Mouse (Mus musculus): ENCODE measurements around the gene Fgfr2. TPM values are rescaled to one million over a fixed set of nuclear protein-coding genes. Genes with fewer than 3 reads are reported as not detected.

The Fgfr2 gene
- total RNA-seq, 2 experiments from 2014 or later = not detected

DNA sequence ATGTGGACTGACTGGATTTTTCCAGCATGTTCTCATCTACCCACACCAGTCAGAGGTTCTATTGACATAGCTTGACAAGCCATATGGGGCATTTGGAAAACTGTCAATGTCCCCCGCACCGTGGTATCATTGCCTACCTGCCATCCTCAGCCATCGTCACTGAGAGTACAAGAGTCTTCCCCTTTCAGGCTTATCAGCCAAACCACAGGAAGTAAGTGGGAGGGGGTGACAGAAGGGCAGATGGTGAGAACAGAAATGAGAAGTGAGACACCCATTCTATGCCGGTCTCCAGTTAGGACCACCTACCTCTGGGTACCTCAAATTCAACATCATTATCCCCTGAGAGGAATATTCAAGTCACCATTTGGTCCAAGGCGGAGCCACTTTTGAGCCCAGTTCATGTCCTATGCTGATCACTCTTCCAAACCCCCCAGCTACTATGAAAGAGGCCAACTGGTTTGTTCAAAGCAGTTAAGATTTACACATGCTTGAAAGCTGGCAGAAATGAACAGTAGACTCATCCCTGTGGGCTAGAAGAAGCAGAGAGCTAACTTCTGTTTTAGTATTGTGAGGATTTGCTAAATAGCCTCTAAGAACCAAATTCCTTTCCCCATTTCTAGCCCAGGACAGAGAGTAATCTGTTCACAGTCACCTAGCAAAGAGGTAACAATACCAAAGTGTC, 757.3 kb downstream of the Fgfr2 start:
- peak; percentile 81 for ATAC-seq (replicated peaks; ENCODE audit: poor library complexity)

DNA sequence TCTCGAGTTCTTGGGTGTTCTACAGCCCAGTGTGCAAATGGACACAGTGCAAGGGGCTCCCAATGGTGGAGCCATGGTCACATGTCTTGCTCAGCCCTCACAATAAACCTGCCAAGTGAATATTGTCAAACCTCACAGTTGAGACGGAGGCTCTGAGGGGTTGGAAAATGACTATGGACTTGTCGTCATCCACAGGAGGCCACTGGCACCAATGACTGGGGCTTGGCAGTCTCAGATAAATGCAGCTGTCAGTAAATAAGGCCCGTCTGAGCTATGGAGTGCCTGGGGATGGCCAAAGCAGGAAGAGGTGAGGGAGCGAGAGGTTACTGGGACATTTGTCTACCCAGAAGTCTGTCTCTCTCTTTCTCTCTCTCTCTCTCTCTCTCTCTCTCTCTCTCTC, 758.0 kb downstream of the Fgfr2 start:
- peak; percentile 13; the same call in 1 of the 2 replicates for ATAC-seq (replicated peaks; ENCODE audit: poor library complexity)

DNA sequence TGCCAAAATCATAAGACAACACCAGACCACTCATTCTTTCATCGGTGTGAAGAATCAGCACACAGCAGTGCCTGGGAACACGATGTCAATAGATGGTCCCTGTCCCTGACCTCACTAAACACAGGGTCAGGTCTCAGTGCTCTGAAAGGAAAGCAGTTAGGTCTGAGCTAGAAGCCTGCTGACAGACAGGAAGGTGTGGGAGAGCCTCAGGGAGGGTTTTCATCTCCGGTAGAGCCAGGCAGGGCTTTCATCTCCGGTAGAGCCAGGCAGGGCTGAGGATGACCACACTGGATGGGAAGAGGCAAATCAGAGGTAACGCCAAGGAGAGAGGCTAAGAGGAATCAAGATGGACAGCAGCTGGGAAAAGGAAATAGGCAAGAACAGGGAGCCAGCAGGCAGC, 758.6 kb downstream of the Fgfr2 start:
- no peak for ATAC-seq (replicated peaks; ENCODE audit: poor library complexity)

DNA sequence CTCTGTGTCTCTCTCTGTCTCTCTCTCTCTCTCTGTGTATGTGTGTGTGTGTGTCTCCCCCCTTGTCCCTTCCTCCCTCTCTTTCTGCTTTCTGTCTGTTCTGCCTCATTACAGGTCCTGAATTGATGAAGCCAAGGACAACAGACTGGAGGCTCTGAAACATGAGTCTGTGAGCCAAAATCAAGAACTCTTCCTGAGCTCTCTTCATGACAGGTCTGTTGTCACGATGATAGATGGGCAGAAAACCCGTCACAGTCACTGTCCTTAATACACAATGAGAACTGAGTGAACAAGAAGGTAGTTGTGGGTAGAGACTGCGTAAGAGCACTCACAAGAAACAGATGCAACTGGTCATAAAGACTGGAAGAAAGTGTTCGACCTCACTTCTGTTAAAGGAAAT, 762.8 kb downstream of the Fgfr2 start:
- 0 out of 2 replicates have a peak, but pooled peaks have one; percentile 7 for ATAC-seq (replicated peaks; ENCODE audit: poor library complexity)

DNA sequence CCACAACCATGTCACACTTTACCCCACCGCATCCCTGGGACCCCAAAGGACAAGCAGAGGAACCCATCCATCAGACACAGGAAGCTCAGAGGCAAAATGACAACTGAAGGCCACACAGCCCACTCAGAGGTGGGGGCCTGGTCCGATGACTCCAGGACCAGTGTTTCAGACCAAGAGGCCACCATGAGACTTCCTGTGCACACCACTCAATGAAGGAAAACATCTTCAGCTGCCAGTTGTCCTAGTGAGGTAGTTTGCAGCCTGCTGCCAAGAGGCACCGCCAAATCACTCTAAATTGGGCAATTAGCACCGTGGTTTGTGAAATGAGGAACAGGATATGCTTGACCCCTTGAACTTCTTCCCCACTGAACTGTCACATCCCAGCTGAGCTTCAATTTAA, 764.4 kb downstream of the Fgfr2 start:
- peak; percentile 81 for ATAC-seq (replicated peaks; ENCODE audit: poor library complexity)

DNA sequence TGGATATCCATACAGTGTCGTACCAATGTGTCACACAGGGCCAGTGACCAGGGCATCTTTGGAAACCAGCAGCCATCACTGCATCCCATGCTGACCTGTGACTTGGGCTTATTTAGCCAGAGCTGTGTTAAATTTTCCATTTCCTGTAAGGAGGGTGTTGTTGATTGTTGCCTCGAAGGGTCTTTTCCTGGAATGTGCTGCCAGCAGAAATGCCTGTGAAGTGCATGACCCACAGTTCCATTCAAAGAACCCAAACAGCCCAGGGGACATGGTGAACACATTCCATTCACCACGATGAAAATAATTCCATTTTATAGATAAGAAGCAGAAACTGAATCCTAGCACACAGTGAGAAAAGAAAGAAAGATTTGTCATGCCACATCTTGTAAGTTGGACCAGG, 764.9 kb downstream of the Fgfr2 start:
- ATAC-seq (replicated peaks; ENCODE audit: poor library complexity) = no peak

DNA sequence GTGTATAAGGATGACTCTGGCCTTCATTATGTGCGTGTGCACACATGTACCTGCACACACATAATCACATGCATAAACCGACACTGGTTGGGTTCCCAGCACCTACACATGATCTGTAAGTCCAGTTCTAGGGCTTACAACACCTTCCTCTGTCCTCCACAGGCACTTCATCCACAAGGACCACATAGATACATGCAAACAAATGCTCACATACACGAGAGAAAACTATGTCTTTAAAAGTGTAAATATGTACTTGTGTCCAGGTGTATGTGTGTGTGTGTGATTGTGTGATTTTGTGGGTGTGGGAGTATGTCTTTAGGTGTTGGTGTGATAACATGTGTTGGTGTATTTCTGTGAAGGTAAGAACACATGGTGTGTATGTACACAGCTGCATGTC, 765.3 kb downstream of the Fgfr2 start:
- ATAC-seq (replicated peaks; ENCODE audit: poor library complexity) = no peak

DNA sequence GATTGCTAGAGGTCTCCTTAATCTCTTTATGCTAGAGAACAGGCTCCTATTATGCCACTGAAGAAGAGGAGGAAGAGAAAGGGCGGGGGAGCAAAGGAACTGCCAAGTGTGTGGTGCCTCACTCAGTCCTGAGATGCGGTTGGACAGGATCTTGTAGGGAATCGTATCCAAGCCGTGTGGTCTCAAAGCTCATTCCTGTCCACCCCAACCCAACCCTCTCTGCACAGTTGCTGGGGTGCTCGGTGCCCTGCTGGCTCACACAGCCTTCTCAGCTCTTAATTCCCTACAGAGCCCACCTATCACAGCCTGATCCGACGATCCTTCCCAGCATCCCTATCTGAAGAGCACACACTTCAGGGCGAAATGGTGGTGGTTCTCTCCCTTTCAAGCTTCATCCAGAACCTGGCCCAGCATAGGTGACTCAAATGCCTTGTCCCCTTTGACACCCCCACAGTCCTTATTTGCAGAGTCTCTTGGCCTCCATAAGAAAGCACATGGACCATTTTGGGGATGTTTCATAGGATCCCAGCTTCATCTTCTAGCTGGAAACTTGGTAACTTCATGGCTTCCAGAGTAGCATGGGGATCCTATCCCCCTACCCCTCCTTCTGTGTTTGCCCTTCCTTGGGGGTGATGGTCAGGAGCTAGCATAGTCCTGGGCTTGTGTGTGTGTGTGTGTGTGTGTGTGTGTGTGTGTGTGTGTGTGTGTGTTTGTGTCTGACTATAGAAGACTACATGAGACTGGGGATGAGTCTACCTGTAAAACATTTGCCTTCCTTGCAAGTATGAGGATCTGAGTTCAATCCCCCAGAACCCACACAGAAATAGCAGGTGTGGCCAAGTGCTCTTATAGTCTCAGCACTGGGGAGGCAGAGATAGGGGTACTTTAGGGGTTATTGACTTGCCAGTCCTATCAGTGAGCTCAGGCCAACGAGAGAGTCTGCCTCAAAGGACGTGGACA, 766.0 kb downstream of the Fgfr2 start:
- no peak for ATAC-seq (replicated peaks; ENCODE audit: poor library complexity)

DNA sequence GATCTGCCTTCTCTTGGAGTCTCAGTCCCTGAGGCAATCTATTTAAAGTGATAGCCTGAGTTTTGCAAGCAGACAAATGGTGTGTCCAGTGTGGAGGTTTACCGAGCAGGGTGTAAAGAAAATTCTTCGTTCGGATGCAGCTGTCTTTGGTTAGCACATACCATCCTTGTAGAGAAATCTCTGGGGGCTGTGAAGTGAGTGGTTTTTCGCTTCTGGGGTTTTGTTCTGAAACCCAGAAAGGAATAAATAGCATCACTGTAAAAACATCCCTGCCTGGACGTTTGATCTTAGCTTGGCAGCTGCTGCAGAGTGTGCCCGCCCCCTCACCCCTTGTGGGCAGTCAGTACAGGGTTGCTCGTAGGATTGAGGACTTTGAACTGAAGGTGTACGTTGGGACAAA, 767.0 kb downstream of the Fgfr2 start:
- ATAC-seq (replicated peaks; ENCODE audit: poor library complexity) = no peak

DNA sequence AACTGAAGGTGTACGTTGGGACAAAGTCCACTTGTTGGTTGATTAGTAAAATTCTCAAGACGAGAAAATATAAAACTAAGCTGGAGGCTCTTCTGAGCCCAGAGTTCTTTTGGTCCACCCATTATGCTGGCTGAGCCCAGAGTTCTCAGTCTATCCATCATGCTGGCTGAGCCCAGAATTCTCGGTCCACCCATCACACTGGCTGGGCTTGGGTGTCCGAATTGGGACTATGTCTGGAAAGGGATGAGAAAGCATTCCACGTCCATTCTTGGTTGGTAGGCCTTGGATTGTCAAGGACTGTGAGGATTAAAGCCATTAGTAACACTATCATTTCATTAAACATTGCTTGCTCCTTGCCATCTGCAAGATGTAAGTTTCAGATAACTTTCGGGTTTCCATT, 767.4 kb downstream of the Fgfr2 start:
- ATAC-seq (replicated peaks; ENCODE audit: poor library complexity) = peak; percentile 36

DNA sequence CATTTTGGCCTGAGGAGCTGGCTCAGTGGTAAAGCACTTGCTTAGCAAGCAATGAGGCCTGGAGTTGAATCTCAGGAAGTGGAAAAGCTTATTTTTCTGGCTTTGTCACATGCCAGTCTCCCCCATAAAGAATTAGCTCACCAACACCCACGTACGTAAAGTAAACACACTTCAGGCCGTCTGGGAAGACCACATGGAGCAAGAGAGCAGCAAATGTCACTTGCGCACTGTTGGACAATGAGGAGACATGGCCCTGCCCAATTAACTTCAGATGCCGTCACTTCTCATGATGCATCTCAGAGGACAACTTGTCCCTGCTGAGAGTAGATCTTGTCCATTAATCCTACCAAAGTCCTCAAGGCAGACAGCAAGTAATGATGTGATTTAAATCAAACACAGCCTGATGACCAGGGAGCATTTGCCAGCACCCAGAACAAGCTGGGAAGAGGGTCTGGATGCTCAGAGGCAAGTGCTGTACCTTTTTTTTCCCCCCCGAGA, 774.0 kb downstream of the Fgfr2 start:
- no peak for ATAC-seq (replicated peaks; ENCODE audit: poor library complexity)

DNA sequence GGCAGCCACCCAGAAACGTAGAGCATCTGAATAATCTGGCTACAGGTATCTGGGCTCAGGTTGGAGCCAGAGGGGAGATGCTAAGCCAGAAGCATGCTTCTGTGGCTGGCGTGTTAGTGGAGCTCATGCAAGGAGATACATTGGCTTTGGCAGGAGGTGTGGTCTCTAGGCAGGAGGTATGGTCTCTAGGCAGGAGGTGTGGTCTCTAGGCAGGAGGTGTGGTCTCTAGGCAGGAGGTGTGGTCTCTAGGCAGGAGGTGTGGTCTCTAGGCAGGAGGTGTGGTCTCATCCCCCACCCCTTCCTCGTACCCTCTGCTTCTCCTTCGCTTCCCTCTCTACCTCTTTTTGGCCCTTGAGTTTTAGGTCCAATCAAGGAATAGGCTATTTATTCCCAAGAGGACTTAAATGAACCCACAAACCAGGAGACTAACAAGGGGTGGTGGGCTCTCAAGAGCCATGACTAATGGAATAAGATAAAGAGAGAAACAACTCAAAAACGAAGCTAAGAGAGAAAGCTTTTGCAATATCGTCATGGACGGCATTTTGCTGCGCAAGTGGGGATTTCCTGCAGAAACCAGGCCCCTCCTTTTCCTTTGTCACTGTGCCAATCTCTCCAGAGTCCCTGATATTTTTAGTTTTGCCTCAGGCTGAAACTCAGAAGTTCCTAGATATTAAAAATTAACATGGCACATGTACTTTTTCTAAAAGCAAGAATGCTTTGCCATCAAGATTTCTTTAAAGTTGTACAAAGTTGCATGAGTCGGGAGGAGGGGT, 775.7 kb downstream of the Fgfr2 start:
- ATAC-seq (replicated peaks; ENCODE audit: poor library complexity) = peak; percentile 89

DNA sequence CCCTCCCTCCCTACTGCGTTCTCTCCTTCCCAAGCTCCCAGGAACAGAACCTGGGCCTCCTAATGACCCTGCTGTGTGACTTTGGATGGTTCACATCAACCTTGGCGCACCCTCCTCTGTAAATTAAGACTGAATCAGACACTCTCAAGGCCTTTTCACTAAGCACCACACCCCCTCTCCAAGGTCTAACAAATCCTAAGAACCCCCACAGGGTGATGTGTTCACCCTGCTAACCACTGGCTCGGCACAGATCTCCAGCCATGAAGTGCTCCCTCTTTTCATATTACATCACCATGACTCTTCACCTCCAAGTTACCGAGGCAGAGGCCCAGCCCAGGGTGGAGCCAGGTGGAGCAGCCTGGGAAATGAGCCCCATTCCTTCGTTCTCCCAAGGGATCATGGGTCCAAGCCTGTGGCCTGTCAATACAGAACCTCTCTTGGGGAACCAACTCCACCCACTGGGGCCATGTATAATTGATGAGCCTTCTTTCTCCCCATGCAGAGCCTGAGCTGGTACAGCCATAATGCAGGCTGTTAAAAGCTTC, 777.6 kb downstream of the Fgfr2 start:
- ATAC-seq (replicated peaks; ENCODE audit: poor library complexity) = no peak

DNA sequence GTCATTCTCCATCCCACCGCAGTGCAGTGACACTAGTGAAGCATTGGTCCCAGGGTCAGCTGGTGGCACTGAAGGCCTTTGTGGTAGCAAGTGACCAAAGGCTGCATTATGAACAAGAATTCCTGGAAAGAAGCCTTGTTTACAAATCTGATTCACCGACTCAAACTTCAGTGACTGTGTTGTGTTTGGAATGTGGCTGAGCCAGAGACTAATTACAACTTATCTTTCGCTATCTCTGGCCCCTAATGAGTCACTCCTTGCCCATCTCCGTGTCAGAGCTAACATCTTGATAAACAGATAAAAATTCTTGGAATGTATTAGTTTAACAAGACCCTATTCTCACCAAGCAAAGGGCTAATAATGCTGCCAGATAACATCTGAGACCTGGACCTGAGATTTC, 778.5 kb downstream of the Fgfr2 start:
- no peak for ATAC-seq (replicated peaks; ENCODE audit: poor library complexity)

DNA sequence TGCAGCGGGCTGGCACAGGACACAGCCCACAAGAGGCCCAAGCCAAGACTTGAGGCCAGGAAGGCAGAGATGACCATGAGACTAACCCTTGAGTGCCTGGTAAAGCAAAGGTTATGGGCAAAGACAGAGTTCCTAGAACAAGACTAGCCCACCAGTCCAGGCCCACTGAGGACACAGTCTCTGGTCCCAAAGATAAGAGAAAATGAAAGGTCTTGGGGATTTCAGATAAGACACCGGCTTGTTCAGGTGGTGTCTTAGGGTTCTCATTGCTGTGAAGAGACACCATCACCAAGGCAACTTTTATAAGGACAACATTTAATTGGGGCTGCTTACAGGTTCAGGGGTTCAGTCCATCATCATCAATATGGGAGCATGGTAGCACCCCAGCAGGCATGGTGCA, 779.2 kb downstream of the Fgfr2 start:
- no peak for ATAC-seq (replicated peaks; ENCODE audit: poor library complexity)

DNA sequence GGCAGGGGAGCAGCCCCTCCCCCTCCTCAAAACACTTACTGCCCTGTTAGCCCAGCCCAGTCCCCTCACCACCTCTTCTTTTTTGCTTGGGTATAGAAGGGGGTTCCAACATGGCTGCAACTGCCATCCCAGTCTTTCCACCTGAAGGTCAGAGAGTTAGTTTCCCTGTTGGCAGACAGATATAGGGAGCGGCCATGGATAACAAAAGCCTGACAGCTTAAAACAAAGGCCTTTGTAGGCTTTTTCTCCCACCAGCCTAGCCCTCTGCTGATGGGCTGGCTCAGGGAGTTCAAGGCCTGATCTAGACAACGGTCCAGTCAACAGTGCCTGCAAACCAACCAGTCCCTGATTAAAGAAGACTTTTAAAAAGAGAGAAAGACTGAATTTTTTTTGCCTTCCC, 780.0 kb downstream of the Fgfr2 start:
- no peak for ATAC-seq (replicated peaks; ENCODE audit: poor library complexity)

DNA sequence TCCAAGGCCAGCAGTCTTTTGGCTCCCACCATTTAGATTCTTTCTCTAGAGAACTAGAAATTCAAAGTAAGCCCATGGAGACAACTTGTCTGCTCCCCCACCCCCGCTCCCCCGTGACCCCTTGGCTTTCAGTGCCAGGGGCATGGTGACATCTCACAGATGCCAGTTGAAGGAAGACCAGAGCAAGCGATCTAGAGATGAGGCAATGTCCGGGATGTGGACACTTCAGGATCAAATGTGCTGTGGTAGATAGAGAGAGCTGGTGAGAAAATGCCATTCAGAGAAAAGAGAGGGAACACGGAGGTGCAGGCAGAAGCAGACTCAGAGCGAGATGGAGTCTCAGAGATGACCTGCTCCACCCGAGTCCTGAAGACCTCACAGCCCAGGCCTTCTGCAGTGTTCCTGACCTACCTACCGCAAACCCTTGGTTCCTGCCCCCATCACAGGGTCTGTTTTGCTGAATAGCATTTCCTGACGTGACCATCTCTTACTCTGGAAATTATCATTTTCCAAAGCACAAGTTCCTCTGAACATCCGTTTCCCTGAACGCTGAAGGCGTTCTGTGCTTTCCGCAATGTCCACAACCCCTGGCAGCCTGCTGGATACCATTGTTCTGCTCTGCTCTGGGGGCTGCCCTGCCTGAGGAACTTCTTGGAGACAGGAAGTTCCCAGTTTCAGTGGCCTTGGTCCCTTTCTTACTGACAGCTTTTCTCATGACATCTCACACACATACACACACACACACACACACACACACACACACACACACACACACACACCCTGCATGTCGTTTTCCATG, 783.9 kb downstream of the Fgfr2 start:
- peak; percentile 59 for ATAC-seq (replicated peaks; ENCODE audit: poor library complexity)

DNA sequence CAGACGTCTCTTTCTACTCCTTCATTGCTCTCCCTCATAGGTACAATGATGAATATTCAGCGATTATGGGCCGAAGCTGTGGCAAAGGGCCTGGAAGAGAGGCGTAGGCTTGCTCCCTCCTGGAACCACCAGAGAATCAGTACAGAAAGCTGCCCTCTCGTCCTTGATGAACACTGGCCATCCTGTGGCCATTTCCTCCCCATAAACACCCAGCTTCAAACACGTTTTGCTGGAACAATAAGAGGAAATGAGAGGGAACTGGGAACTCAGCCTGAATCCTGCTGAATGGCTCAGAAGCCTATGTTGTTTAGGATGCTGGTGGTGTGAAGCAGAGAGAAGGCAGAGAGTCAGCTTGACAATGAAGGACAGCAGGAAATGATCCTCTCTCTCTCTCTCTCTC, 784.8 kb downstream of the Fgfr2 start:
- ATAC-seq (replicated peaks; ENCODE audit: poor library complexity) = no peak

DNA sequence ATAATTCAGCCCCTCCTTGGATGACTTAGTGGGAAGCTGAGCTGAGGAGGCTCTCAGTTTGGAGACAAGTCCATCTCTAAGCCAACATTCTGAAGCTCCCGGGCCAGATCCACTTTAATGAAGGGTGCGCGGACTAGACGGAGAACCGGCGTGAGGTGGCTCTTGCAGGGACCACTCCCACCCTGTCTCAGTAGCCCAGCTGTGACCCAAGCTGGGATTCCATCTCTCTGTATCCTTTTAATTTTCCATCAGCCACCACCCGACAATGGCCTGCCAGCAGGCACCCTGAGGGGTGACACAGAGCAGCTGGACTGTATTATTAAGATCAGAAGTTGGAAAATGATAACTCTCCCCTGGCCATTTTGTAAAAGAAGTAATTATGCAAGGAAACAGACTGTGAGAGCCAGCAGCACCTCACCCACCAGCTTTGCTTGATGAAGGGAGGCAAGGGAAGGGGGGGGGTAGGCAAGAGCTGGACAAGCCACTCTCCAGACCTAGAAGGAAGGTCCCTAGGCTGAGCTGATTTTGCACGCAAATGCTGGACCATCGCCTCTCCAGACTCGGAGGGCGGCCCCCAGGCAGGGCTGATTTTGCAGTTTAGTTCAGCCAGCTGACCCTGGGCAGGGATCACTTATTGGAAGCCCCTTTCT, 785.8 kb downstream of the Fgfr2 start:
- no peak for ATAC-seq (replicated peaks; ENCODE audit: poor library complexity)

DNA sequence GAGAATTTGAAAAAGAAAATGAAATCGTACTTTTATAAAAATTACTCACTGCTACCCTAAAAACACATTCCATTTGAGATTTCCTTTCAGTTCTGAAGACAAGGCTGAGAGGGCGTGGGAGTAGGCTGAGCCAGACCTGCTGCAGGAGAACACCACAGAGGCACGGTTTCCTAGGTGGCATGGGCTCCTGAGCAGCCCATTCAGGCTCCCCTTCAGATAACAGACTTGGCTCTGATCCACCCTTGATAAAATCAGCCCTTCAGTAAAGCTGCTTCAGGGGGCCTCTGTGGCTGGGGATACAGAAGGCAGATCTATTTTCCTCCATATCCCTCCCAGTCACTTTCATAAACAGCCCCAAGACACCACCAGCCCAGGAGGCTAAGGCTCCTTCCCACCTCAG, 786.4 kb downstream of the Fgfr2 start:
- ATAC-seq (replicated peaks; ENCODE audit: poor library complexity) = peak; percentile 19
